Mouse (Mus musculus) midbrain, embryonic 16.5 days (tissue): ENCODE data around the gene 4833420G17Rik. TPM values are rescaled to one million over a fixed set of nuclear protein-coding genes. Genes with fewer than 3 reads are reported as not detected.

ENCODE experiments used
- ATAC-seq: fragments of 200-750 bp; cut with Nextera tagmentation; 2 replicates; pipeline ENCODE4 v1.8.0; 2017; ENCODE audit warnings: moderate TSS enrichment
- H3K27ac ChIP-seq: fragments of 300-500 bp; sonication (generic); 2 replicates; pipeline ENCODE4 v1.5.1; 2014; ENCODE audit warnings: mild to moderate bottlenecking, low read length, mixed read lengths
- H3K27me3 ChIP-seq: fragments of 300-500 bp; sonication (generic); 2 replicates; pipeline ENCODE4 v1.6.1; 2014; ENCODE audit warnings: low read depth, low read length, mixed read lengths; ENCODE audit not compliant: control insufficient read depth, insufficient read depth
- H3K36me3 ChIP-seq: fragments of 300-500 bp; sonication (generic); 2 replicates; pipeline ENCODE4 v1.6.1; 2014; ENCODE audit warnings: mild to moderate bottlenecking, low read length, moderate library complexity, mixed read lengths; ENCODE audit not compliant: control insufficient read depth, insufficient read depth
- H3K4me1 ChIP-seq: fragments of 300-500 bp; sonication (generic); 2 replicates; pipeline ENCODE4 v1.6.1; 2014; ENCODE audit warnings: mild to moderate bottlenecking, low read length, mixed read lengths; ENCODE audit not compliant: control insufficient read depth, insufficient read depth
- H3K4me2 ChIP-seq: fragments of 300-500 bp; sonication (generic); 2 replicates; pipeline ENCODE4 v1.6.1; 2014; ENCODE audit warnings: mild to moderate bottlenecking, low read length, mixed read lengths
- H3K4me3 ChIP-seq: fragments of 300-500 bp; sonication (generic); 2 replicates; pipeline ENCODE4 v1.5.1; 2014; ENCODE audit warnings: low read depth, mild to moderate bottlenecking, low read length, moderate library complexity, mixed read lengths
- H3K9ac ChIP-seq: fragments of 300-500 bp; sonication (generic); 2 replicates; pipeline ENCODE4 v1.6.1; 2014; ENCODE audit warnings: low read depth, low read length, mixed read lengths
- H3K9me3 ChIP-seq: fragments of 300-500 bp; sonication (generic); replicated peaks from 2 replicates; pipeline ENCODE4 v1.6.1; 2014; ENCODE audit warnings: mild to moderate bottlenecking, low read length, mixed read lengths; ENCODE audit not compliant: control insufficient read depth, poor library complexity, severe bottlenecking
- WGBS: fragments of 180-500 bp; shearing (Covaris S2); extraction: QIAGEN DNeasy Blood & Tissue Kit; methylation state at CpG from one replicate; pipeline ENCODE4 v1.1.7; 2014; 5-methylcytosine and 5-hydroxymethylcytosine counted together
- polyA plus RNA-seq: library from polyadenylated mRNA; unstranded; fragments of >200 nt; fragmentation: Nextera tagmentation; extraction: Ambion mirVana; gene quantifications from 2 replicates; pipeline ENCODE4 v1.2.1, GENCODE M21; 2015

Gene 4833420G17Rik
- 90.0 and 101 TPM in 2 replicates for polyA plus RNA-seq

DNA sequence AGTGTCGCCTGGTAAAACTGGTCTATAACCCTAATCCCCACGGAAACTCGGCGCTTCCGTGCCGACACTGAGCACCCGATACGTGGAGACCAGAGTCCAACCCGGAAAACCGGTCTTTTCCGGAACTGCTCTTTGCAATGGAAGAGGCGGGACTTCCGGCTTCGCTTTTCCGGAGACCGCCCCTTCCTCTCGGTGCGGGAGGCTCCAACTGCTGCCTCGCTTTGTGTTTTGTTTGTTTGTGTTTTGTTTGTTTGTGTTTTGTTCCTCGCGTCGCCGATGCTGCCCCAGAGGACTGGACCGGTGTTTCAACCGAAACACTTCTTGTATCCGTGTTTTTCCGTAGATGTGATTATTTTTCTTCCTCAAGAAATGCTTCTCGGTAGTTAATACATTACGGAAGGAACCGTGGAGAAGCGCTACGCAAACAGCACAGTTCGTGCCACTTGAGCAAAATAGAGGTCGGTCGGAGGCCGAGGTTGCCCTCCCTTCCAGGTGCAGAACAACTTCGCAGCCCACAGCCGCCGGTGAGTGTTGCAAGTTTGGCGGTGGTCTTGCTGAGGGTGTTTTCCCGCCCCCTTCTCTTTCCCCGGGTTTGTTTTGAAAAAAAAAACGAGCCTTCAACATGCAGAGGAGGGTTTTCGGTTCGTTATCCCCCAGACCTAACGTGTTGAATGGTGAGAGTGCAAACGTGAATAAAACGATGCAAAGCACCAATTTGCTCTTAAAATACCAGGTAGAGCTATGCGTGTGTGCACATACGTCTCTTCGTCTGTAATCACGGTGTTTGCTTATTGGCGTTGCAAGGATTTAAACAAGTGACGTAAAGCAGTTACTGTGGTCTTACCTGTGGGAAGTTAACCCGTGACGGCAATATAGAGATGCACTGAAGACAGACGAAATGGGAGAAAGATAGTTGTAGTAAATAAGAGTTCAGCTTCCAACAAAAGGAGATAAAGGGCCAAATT, at the start of gene 4833420G17Rik:
Gene 4833420G17Rik, plus strand, starts transcription at position 173 of the 965 bp plus-strand sequence.
- peak within 1 kb of the TSS; percentile 78 for H3K9ac ChIP-seq
- H3K4me2 ChIP-seq, result peak within 1 kb of the TSS; percentile 85
- ATAC-seq, result peak; percentile 98
- no peaks in the 10 kb centered on the region for H3K27me3 ChIP-seq
- WGBS, result 8% methylated on average over 57 of the region's 57 CpGs
- peaks cover 20% of the 10 kb centered on the region for H3K4me1 ChIP-seq
- H3K9me3 ChIP-seq, result no peaks in the 10 kb centered on the region
- peak within 1 kb of the TSS; percentile 78 for H3K4me3 ChIP-seq
- H3K36me3 ChIP-seq, result peaks cover 10% of the 10 kb centered on the region
- peak within 1 kb of the TSS; percentile 83 for H3K27ac ChIP-seq

DNA sequence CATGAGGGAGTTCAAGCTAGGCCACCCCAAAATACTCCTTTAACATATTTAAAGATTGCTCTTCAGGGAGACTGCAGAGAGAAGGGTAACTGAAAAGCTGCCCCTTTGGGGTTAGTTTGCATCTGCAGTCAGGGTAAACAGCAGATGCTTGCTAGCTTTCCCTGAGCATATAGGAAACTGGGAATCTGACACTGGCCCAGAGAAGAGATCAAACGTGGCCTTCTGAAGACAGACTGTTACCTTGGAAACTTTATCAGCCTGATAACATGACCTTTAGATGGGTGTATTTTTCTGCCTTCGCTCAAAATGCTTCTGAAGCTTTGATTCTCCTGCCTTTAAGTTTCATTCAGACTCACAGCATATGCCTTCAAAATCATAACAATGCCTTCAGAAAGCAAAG, 49.5 kb upstream of the 4833420G17Rik start:
- no peak for ATAC-seq
- Histone ChIP-seq H3K9ac (no peak overlapping the region), H3K27me3 (no peaks in the 10 kb centered on the region), H3K27ac (no peak overlapping the region), H3K4me3 (no peak overlapping the region), H3K9me3 (no peaks in the 10 kb centered on the region), H3K36me3 (no peaks in the 10 kb centered on the region), H3K4me2 (no peak overlapping the region), H3K4me1 (peaks cover 3% of the 10 kb centered on the region)
- 20% methylated on average over 2 of the region's 2 CpGs for WGBS

- H3K4me1 ChIP-seq, result no peaks in the 10 kb centered on the region
- H3K27ac ChIP-seq, result no peak overlapping the region
- no peaks in the 10 kb centered on the region for H3K9me3 ChIP-seq
- H3K36me3 ChIP-seq, result no peaks in the 10 kb centered on the region
- no peak overlapping the region for H3K4me3 ChIP-seq
- H3K27me3 ChIP-seq, result no peaks in the 10 kb centered on the region
- H3K4me2 ChIP-seq, result no peak overlapping the region
- ATAC-seq, result no peak
- no peak overlapping the region for H3K9ac ChIP-seq
- 90% methylated on average over 3 of the region's 3 CpGs for WGBS
These were observed 44.1 kb upstream of the 4833420G17Rik start for GRCm38 (mm10) chr13:119418479-119418878.

DNA sequence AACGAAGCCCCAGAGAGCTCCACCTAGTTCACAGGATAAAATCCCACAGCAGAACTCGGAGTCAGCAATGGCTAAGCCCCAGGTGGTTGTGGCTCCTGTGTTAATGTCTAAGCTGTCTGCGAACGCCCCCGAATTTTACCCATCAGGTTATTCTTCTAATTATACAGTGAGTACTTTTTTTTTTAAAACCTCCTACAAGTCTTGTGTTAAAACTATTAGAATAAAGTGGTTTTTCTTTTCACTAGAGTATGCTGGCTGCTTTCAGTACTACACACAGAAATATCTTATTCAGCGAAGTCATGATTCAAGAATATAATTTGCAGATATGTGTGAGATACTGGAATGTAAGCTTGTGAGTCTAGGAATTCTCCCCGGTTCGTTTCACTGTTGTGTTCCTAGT, 32.4 kb upstream of the 4833420G17Rik start:
- Histone ChIP-seq H3K4me3 (peak overlapping the region; percentile 99), H3K9me3 (no peaks in the 10 kb centered on the region), H3K27me3 (no peaks in the 10 kb centered on the region), H3K36me3 (0 out of 2 replicates have a peak, but pooled peaks cover 5% of the 10 kb centered on the region), H3K27ac (0 out of 2 replicates have a peak overlapping the region, but pooled peaks have one; percentile 42), H3K4me2 (peak overlapping the region; percentile 71), H3K4me1 (peaks cover 21% of the 10 kb centered on the region), H3K9ac (peak overlapping the region; percentile 61; the same call in 1 of the 2 replicates)
- WGBS, result 12% methylated on average over 8 of the region's 8 CpGs
- ATAC-seq, result no peak

GRCm38 (mm10) chr13:119432041-119432440, 30.5 kb upstream of the 4833420G17Rik start:
- Histone ChIP-seq H3K4me1 (peaks cover 21% of the 10 kb centered on the region), H3K9ac (no peak overlapping the region), H3K4me3 (no peak overlapping the region), H3K9me3 (no peaks in the 10 kb centered on the region), H3K27me3 (no peaks in the 10 kb centered on the region), H3K4me2 (0 out of 2 replicates have a peak overlapping the region, but pooled peaks have one; percentile 6), H3K36me3 (peaks cover 8% of the 10 kb centered on the region; the same call in 1 of the 2 replicates), H3K27ac (no peak overlapping the region)
- WGBS, result 76% methylated on average over 1 of the region's 1 CpGs
- ATAC-seq, result no peak

- H3K36me3 ChIP-seq, result peaks cover 14% of the 10 kb centered on the region
- H3K4me2 ChIP-seq, result no peak overlapping the region
- WGBS, result 86% methylated on average over 7 of the region's 7 CpGs
- no peak for ATAC-seq
- H3K9me3 ChIP-seq, result no peaks in the 10 kb centered on the region
- H3K27me3 ChIP-seq, result no peaks in the 10 kb centered on the region
- no peak overlapping the region for H3K27ac ChIP-seq
- peaks cover 21% of the 10 kb centered on the region for H3K4me1 ChIP-seq
- H3K4me3 ChIP-seq, result no peak overlapping the region
- H3K9ac ChIP-seq, result no peak overlapping the region
These were observed 28.2 kb upstream of the 4833420G17Rik start for GRCm38 (mm10) chr13:119434359-119434758.

DNA sequence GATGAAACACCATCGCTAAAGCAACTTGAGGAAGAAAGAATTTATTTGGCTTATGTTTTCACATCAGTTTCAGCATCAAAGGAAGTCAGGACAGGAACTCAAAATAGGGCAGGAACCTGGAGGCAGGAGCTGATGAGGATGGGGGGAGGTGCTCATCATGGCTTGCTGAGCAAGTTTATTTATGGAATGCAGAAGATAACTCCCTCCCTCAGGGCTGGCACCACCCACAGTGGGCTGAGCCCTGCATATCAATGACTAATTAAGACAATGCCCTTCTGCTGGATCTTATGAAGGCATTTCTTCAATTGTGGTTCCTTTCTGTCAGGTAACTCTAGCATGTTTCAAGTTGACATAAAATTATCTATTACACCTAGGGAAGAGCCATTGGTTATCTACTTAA, 20.3 kb upstream of the 4833420G17Rik start:
- peaks cover 32% of the 10 kb centered on the region for H3K36me3 ChIP-seq

DNA sequence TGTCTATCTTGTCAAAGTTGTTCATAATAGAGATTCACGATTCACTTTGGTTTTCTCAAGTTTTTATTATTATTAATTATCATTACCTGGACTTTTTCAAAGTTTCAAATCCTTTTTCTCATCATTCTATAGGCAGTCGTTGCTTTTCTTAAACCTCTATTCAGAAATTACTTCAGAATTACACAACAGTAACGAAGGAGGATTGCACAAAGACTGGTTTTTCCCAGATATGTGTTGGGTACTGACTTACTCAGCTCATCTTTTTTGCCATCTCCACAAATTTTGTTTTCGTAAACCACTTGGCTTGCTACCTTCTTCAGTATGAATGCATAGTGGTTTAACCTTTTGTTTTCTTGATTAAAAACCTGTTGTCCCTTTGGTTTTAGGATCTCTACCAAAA, 9.0 kb upstream of the 4833420G17Rik start:
- Histone ChIP-seq H3K4me2 (no peak overlapping the region), H3K27me3 (no peaks in the 10 kb centered on the region), H3K9ac (no peak overlapping the region), H3K4me1 (no peaks in the 10 kb centered on the region), H3K9me3 (no peaks in the 10 kb centered on the region), H3K27ac (no peak overlapping the region), H3K36me3 (peaks cover 22% of the 10 kb centered on the region), H3K4me3 (no peak overlapping the region)
- no peak for ATAC-seq
- 95% methylated on average over 4 of the region's 4 CpGs for WGBS

More for the DNA sequence above, 20.3 kb upstream of the 4833420G17Rik start:
- no peak for ATAC-seq
- Histone ChIP-seq H3K9me3 (no peaks in the 10 kb centered on the region), H3K27me3 (no peaks in the 10 kb centered on the region), H3K4me2 (no peak overlapping the region), H3K27ac (no peak overlapping the region), H3K9ac (no peak overlapping the region), H3K4me1 (no peaks in the 10 kb centered on the region), H3K4me3 (no peak overlapping the region)
- 97% methylated on average over 1 of the region's 1 CpGs for WGBS

DNA sequence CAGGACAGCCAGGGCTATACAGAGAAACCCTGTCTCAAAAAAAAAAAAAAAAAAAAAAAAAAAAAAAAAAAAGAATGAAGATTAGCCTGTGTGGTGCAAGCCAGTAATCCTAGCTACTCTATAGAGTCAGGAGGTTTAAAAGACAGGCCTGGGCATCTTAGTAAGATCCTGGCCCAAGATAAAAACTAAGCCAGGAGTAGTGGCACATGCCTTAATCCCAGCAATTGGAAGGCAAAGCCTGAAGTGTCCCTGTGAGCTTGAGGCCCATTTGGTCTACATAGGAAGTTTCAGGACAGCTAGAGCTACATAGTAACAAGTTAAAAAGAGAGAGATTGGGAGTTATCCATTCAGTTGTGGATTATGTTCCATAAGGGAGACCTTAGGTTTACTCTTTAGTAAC, 7.5 kb upstream of the 4833420G17Rik start:
- ATAC-seq, result no peak
- no peaks in the 10 kb centered on the region for H3K9me3 ChIP-seq
- H3K4me1 ChIP-seq, result no peaks in the 10 kb centered on the region
- peaks cover 19% of the 10 kb centered on the region for H3K36me3 ChIP-seq
- H3K27ac ChIP-seq, result no peak overlapping the region
- no peak overlapping the region for H3K4me2 ChIP-seq
- H3K27me3 ChIP-seq, result no peaks in the 10 kb centered on the region
- no peak overlapping the region for H3K4me3 ChIP-seq
- H3K9ac ChIP-seq, result no peak overlapping the region
